Mouse (Mus musculus) megakaryocyte-erythroid progenitor cell, adult 5 weeks (primary cell): ENCODE results near the gene Gm13289. TPM values are rescaled to one million over a fixed set of nuclear protein-coding genes. Genes with fewer than 3 reads are reported as not detected.

Source experiments
- polyA plus RNA-seq: library from polyadenylated mRNA; stranded (reverse); fragments of >175 nt; gene quantifications from 2 replicates; pipeline ENCODE4 v1.2.3, GENCODE M21; 2012

The Gm13289 gene
- polyA plus RNA-seq = not detected in 2 replicates

GRCm38 (mm10) chr4:88776622-88777021 is at the start of gene Gm13289:
Gene Gm13289, plus strand, starts transcription at chr4:88776922.

DNA sequence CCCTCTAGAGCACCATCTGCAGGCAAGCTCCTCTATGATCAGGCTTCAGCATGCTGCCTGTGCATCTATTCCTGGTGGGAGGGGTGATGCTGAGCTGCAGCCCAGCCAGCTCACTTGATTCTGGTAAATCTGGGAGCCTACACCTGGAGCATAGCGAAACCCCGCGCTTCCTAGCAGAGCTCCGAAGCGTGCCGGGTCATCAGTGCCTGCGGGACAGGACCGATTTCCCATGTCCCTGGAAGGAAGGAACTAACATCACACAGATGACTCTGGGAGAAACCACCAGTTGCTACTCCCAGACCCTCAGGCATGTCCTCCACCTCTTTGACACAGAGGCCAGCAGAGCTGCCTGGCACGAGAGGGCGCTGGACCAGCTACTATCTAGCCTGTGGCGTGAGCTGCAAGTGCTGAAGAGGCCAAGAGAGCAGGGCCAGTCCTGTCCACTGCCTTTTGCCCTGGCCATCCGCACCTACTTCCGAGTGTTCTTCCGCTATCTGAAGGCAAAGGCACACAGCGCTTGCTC is 21.8 kb upstream of the Gm13289 start, which contains the start of gene Gm13271:
Gene Gm13271 (plus strand): TSS at position 51 of the 523 bp plus-strand sequence.

GRCm38 (mm10) chr4:88759610-88760268 is 17.0 kb upstream of the Gm13289 start, which contains the start of gene Gm13283:
Gene Gm13283, plus strand, starts transcription at chr4:88760119.

GRCm38 (mm10) chr4:88773534-88773933 is 3.2 kb upstream of the Gm13289 start, which contains the start of gene Gm13290:
Gene Gm13290, plus strand, starts transcription at chr4:88773834.

DNA sequence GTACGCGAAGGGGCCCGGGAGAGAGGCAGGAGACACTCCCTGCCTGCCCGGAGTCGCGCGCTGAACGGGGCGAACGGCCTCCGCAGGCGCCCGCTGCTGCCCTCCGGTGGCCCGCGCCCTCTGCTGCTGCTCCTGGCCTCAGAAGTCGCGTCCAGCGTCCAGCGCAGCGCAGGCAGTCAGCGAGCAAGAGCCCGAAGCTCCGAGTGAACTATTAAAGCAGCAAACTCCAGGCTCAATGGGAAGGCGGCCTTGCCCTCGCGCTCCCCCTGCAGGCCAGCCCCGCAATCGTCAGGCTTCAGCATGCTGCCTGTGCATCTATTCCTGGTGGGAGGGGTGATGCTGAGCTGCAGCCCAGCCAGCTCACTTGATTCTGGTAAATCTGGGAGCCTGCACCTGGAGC is 2.8 kb downstream of the Gm13289 start, which contains the start of gene Gm13272:
Gene Gm13272 (plus strand): TSS at position 301 of the 400 bp plus-strand sequence.

GRCm38 (mm10) chr4:88781831-88782230 is 5.1 kb downstream of the Gm13289 start, which contains the start of gene Ifnz:
Gene Ifnz, plus strand, starts transcription at chr4:88782131.

GRCm38 (mm10) chr4:88785409-88785808 is 8.7 kb downstream of the Gm13289 start, which contains the start of gene Gm13276:
Gene Gm13276, plus strand, starts transcription at chr4:88785709.

DNA sequence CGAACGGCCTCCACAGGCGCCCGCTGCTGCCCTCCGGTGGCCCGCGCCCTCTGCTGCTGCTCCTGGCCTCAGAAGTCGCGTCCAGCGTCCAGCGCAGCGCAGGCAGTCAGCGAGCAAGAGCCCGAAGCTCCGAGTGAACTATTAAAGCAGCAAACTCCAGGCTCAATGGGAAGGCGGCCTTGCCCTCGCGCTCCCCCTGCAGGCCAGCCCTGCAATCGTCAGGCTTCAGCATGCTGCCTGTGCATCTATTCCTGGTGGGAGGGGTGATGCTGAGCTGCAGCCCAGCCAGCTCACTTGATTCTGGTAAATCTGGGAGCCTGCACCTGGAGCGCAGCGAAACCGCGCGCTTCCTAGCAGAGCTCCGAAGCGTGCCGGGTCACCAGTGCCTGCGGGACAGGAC is 11.7 kb downstream of the Gm13289 start, which contains the start of gene Gm13277:
Gene Gm13277 (plus strand): TSS at position 231 of the 400 bp plus-strand sequence.

GRCm38 (mm10) chr4:88791250-88791649 is 14.5 kb downstream of the Gm13289 start, which contains the start of gene Gm13278:
Gene Gm13278, plus strand, starts transcription at chr4:88791550.

GRCm38 (mm10) chr4:88793936-88794675 is 17.4 kb downstream of the Gm13289 start, which contains the start of gene Gm13275:
Gene Gm13275, plus strand, starts transcription at chr4:88794487.

GRCm38 (mm10) chr4:88797097-88797496 is 20.4 kb downstream of the Gm13289 start, which contains the start of gene Gm13279:
Gene Gm13279, plus strand, starts transcription at chr4:88797397.

GRCm38 (mm10) chr4:88799365-88799764 is 22.6 kb downstream of the Gm13289 start, which contains the start of gene Gm13285:
Gene Gm13285, plus strand, starts transcription at chr4:88799665.

GRCm38 (mm10) chr4:88802954-88803353 is 26.2 kb downstream of the Gm13289 start, which contains the start of gene Gm13287:
Gene Gm13287, plus strand, starts transcription at chr4:88803254.

GRCm38 (mm10) chr4:88805231-88805630 is 28.5 kb downstream of the Gm13289 start, which contains the start of gene Gm13288:
Gene Gm13288, plus strand, starts transcription at chr4:88805531.

GRCm38 (mm10) chr4:88815928-88816327 is 39.2 kb downstream of the Gm13289 start, which contains the start of gene Ifna7:
Gene Ifna7, plus strand, starts transcription at chr4:88816228.

DNA sequence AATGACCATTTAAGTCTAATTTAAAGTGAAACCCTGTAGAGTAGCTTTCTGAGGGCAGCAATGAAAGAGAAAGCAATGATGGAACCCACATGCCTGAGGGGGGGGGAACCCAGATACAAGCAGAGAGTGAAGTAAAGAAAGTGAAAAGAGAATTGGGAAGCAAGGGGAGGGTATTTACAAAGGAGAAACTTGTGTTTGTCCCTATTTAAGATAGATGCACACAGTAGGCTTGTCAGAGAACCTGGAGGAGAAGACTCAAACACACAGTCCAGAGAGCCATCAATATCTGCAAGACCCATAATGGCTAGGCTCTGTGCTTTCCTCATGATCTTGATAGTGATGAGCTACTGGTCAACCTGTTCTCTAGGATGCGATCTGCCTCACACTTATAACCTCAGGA is 42.9 kb downstream of the Gm13289 start, which contains the start of gene Ifna11:
Gene Ifna11 (plus strand): TSS at position 301 of the 400 bp plus-strand sequence.

Other genes starting within 250 kb of the Gm13289 start
- gene Ifna15, start 218.7 kb upstream of the Gm13289 start, polyA plus RNA-seq = not detected in 2 replicates
- gene Ifna14, start 205.1 kb upstream of the Gm13289 start, polyA plus RNA-seq = not detected in 2 replicates
- not detected in 2 replicates for gene Ifna9, start 184.5 kb upstream of the Gm13289 start, polyA plus RNA-seq
- gene Ifna12, start 173.5 kb upstream of the Gm13289 start, polyA plus RNA-seq = not detected in 2 replicates
- not detected in 2 replicates for gene C87499, start 142.5 kb upstream of the Gm13289 start, polyA plus RNA-seq
- not detected in 2 replicates for gene Ifna13, start 132.5 kb upstream of the Gm13289 start, polyA plus RNA-seq
- not detected in 2 replicates for gene Ifna16, start 100.0 kb upstream of the Gm13289 start, polyA plus RNA-seq
- gene Ifna2, start 93.0 kb upstream of the Gm13289 start, polyA plus RNA-seq = not detected in 2 replicates
- not detected in 2 replicates for gene Ifnab, start 85.6 kb upstream of the Gm13289 start, polyA plus RNA-seq
- gene Gm26566, start 55.1 kb upstream of the Gm13289 start, polyA plus RNA-seq = 1.2 and 1.3 TPM in 2 replicates
- gene Klhl9, start 54.5 kb upstream of the Gm13289 start, polyA plus RNA-seq = 6.6 and 7.6 TPM in 2 replicates
- gene Gm13271, start 22.1 kb upstream of the Gm13289 start, polyA plus RNA-seq = not detected in 2 replicates
- 0.12 and 0.13 TPM in 2 replicates for gene Gm13283, start 16.8 kb upstream of the Gm13289 start, polyA plus RNA-seq
- not detected in 2 replicates for gene Gm13290, start 3.1 kb upstream of the Gm13289 start, polyA plus RNA-seq
- gene Gm13272, start 2.9 kb downstream of the Gm13289 start, polyA plus RNA-seq = not detected in 2 replicates
- gene Ifnz, start 5.2 kb downstream of the Gm13289 start, polyA plus RNA-seq = not detected in 2 replicates
- gene Gm13276, start 8.8 kb downstream of the Gm13289 start, polyA plus RNA-seq = not detected in 2 replicates
- gene Gm13277, start 11.7 kb downstream of the Gm13289 start, polyA plus RNA-seq = not detected in 2 replicates
- gene Gm13278, start 14.6 kb downstream of the Gm13289 start, polyA plus RNA-seq = not detected in 2 replicates
- gene Gm13275, start 17.6 kb downstream of the Gm13289 start, polyA plus RNA-seq = not detected in 2 replicates
- not detected in 2 replicates for gene Gm13279, start 20.5 kb downstream of the Gm13289 start, polyA plus RNA-seq
- gene Gm13285, start 22.7 kb downstream of the Gm13289 start, polyA plus RNA-seq = not detected in 2 replicates
- not detected in 2 replicates for gene Gm13287, start 26.3 kb downstream of the Gm13289 start, polyA plus RNA-seq
- 0.06 and 0.09 TPM in 2 replicates for gene Gm13288, start 28.6 kb downstream of the Gm13289 start, polyA plus RNA-seq
- not detected in 2 replicates for gene Ifna7, start 39.3 kb downstream of the Gm13289 start, polyA plus RNA-seq
- gene Ifna11, start 43.0 kb downstream of the Gm13289 start, polyA plus RNA-seq = not detected in 2 replicates
- gene Ifna6, start 50.5 kb downstream of the Gm13289 start, polyA plus RNA-seq = not detected in 2 replicates
- gene Ifna5, start 58.6 kb downstream of the Gm13289 start, polyA plus RNA-seq = not detected in 2 replicates
- not detected in 2 replicates for gene Ifna4, start 64.9 kb downstream of the Gm13289 start, polyA plus RNA-seq
- gene Ifna1, start 73.2 kb downstream of the Gm13289 start, polyA plus RNA-seq = not detected in 2 replicates
- gene Ifne, start 103.3 kb downstream of the Gm13289 start, polyA plus RNA-seq = not detected in 2 replicates